Mouse (Mus musculus) bone marrow, adult 2 months (tissue): Measurements from ENCODE around the gene Cd34.

Experiments used
- CTCF ChIP-seq: fragments of 200-500 bp; IDR thresholded peaks from 2 replicates; pipeline ENCODE4 v1.5.1; 2011; ENCODE audit warnings: low read length, control low read depth; ENCODE audit not compliant: control insufficient read depth, insufficient read depth
- POLR2A ChIP-seq: fragments of 200-500 bp; IDR thresholded peaks from 2 replicates; pipeline ENCODE4 v1.6.1; 2011; ENCODE audit warnings: low read depth, mild to moderate bottlenecking, control low read depth, low read length, borderline replicate concordance; ENCODE audit not compliant: control insufficient read depth

GRCm38 (mm10) chr1:194929275-194929971 lies 9.2 kb upstream of the Cd34 start:
- TF ChIP-seq CTCF (no peak), POLR2A (no peak)
